Mouse (Mus musculus) MEL (cell line): Measurements from ENCODE around the gene Ankmy1. TPM values are rescaled to one million over a fixed set of nuclear protein-coding genes. Genes with fewer than 3 reads are reported as not detected.

Experiments used
- DNase-seq: peaks from one replicate; pipeline ENCODE4 v3.0.0; 2011; ENCODE audit warnings: low read depth, low spot score
- H3K27ac ChIP-seq: 2 replicates; pipeline ENCODE4 v1.5.1; 2012; ENCODE audit warnings: low read depth, mild to moderate bottlenecking, control low read depth, low read length, moderate library complexity; ENCODE audit not compliant: control insufficient read depth
- H3K27me3 ChIP-seq, 2 experiments: fragments of 150-350 bp in 1 of 2; sonication (generic) in 1 of 2; 2 replicates each; pipeline ENCODE4 v1.6.1; 2012; ENCODE audit warnings: low read length in 2 of 2, mild to moderate bottlenecking in 2 of 2, improper control_type of control experiment in 1 of 2, moderate library complexity in 1 of 2; ENCODE audit not compliant: insufficient read depth in 2 of 2, control insufficient read depth in 1 of 2
- H3K36me3 ChIP-seq, 2 experiments: 2 replicates each; pipeline ENCODE4 v1.6.1; 2012 to 2014; ENCODE audit warnings: low read length in 2 of 2, improper control_type of control experiment in 1 of 2, inconsistent platforms in 1 of 2, mild to moderate bottlenecking in 1 of 2; ENCODE audit not compliant: insufficient read depth in 2 of 2, control insufficient read depth in 1 of 2
- H3K4me1 ChIP-seq, 2 experiments: fragments of 150-350 bp in 1 of 2; sonication (generic) in 1 of 2; 2 replicates each; pipeline ENCODE4 v1.6.1; 2012; ENCODE audit warnings: low read length in 2 of 2, improper control_type of control experiment in 1 of 2, mild to moderate bottlenecking in 1 of 2; ENCODE audit not compliant: insufficient read depth in 2 of 2, control insufficient read depth in 1 of 2
- H3K4me3 ChIP-seq, 2 experiments: fragments of 150-350 bp in 1 of 2; sonication (generic) in 1 of 2; 2 replicates each; pipeline ENCODE4 v1.5.1; 2012; ENCODE audit warnings: low read depth in 2 of 2, low read length in 2 of 2, mild to moderate bottlenecking in 2 of 2, moderate library complexity in 2 of 2, control low read depth in 1 of 2, improper control_type of control experiment in 1 of 2; ENCODE audit not compliant: control insufficient read depth in 1 of 2, insufficient read depth in 1 of 2
- H3K79me2 ChIP-seq: 2 replicates; pipeline ENCODE4 v1.6.1; 2012; ENCODE audit warnings: mild to moderate bottlenecking, low read length, moderate library complexity; ENCODE audit not compliant: control insufficient read depth, poor library complexity, insufficient read depth
- H3K9ac ChIP-seq: 2 replicates; pipeline ENCODE4 v1.6.1; 2012; ENCODE audit warnings: low read depth, mild to moderate bottlenecking, control low read depth, low read length, moderate library complexity; ENCODE audit not compliant: control insufficient read depth, poor library complexity, severe bottlenecking
- H3K9me3 ChIP-seq: fragments of 150-350 bp; sonication (generic); replicated peaks from 2 replicates; pipeline ENCODE4 v1.6.1; 2012; ENCODE audit warnings: mild to moderate bottlenecking, low read length, improper control_type of control experiment, moderate library complexity; ENCODE audit not compliant: insufficient read depth
- BHLHE40 ChIP-seq: IDR thresholded peaks from 2 replicates; pipeline ENCODE4 v1.6.1; 2012; ENCODE audit warnings: low read depth, mild to moderate bottlenecking, inconsistent platforms, low read length, improper control_type of control experiment, borderline replicate concordance
- CHD1 ChIP-seq: IDR thresholded peaks from 2 replicates; pipeline ENCODE4 v1.6.1; 2012; ENCODE audit warnings: low read depth, mild to moderate bottlenecking, inconsistent platforms, low read length, improper control_type of control experiment
- CHD2 ChIP-seq: IDR thresholded peaks from 2 replicates; pipeline ENCODE4 v1.6.1; 2011; ENCODE audit warnings: low read length, improper control_type of control experiment
- EP300 ChIP-seq, 2 experiments: IDR thresholded peaks; 2 replicates each; pipeline ENCODE4 v1.6.1; 2011; ENCODE audit warnings: improper control_type of control experiment in 2 of 2, low read length in 2 of 2, low read depth in 1 of 2, mild to moderate bottlenecking in 1 of 2
- ETS1 ChIP-seq: IDR thresholded peaks from 2 replicates; pipeline ENCODE4 v1.6.1; 2012; ENCODE audit warnings: low read depth, mild to moderate bottlenecking, inconsistent platforms, low read length, improper control_type of control experiment, moderate library complexity
- GATA1 ChIP-seq: IDR thresholded peaks from 2 replicates; pipeline ENCODE4 v1.6.1; 2011; ENCODE audit warnings: low read depth, low read length, improper control_type of control experiment
- HCFC1 ChIP-seq: IDR thresholded peaks from 2 replicates; pipeline ENCODE4 v1.6.1; 2012; ENCODE audit warnings: low read depth, mild to moderate bottlenecking, inconsistent platforms, low read length, improper control_type of control experiment, moderate library complexity
- JUND ChIP-seq: IDR thresholded peaks from 2 replicates; pipeline ENCODE4 v1.6.1; 2011; ENCODE audit warnings: low read depth, mild to moderate bottlenecking, improper control_type of control experiment, low read length
- MAFK ChIP-seq: IDR thresholded peaks from 2 replicates; pipeline ENCODE4 v1.6.1; 2011; ENCODE audit warnings: low read depth, mild to moderate bottlenecking, low read length, improper control_type of control experiment, borderline replicate concordance
- MAX ChIP-seq: IDR thresholded peaks from 2 replicates; pipeline ENCODE4 v1.6.1; 2011; ENCODE audit warnings: low read length, improper control_type of control experiment
- MEF2A ChIP-seq: IDR thresholded peaks from 2 replicates; pipeline ENCODE4 v1.6.1; 2014; ENCODE audit warnings: low read depth, mild to moderate bottlenecking, inconsistent platforms, low read length, improper control_type of control experiment; ENCODE audit not compliant: poor library complexity, insufficient replicate concordance, severe bottlenecking; ENCODE audit errors: extremely low read depth
- MYB ChIP-seq: IDR thresholded peaks from 2 replicates; pipeline ENCODE4 v1.6.1; 2011; ENCODE audit warnings: mild to moderate bottlenecking, low read depth, low read length, improper control_type of control experiment
- NELFE ChIP-seq: IDR thresholded peaks from 2 replicates; pipeline ENCODE4 v1.6.1; 2011; ENCODE audit warnings: low read depth, low read length, improper control_type of control experiment
- POLR2AphosphoS2 ChIP-seq: IDR thresholded peaks from 2 replicates; pipeline ENCODE4 v1.6.1; 2011; ENCODE audit warnings: low read length, improper control_type of control experiment
- POLR2AphosphoS5 ChIP-seq: IDR thresholded peaks from 2 replicates; pipeline ENCODE4 v1.6.1; 2012; ENCODE audit warnings: low read depth, borderline replicate concordance, mild to moderate bottlenecking, inconsistent platforms, low read length, moderate library complexity, mixed read lengths
- SIN3A ChIP-seq: IDR thresholded peaks from 2 replicates; pipeline ENCODE4 v1.6.1; 2012; ENCODE audit warnings: low read length, improper control_type of control experiment, inconsistent platforms
- SMC3 ChIP-seq: IDR thresholded peaks from 2 replicates; pipeline ENCODE4 v1.6.1; 2011; ENCODE audit warnings: low read depth, low read length, improper control_type of control experiment
- TBP ChIP-seq: IDR thresholded peaks from 2 replicates; pipeline ENCODE4 v1.8.0; 2011; ENCODE audit warnings: low read depth, low read length, improper control_type of control experiment
- ZKSCAN1 ChIP-seq: IDR thresholded peaks from 2 replicates; pipeline ENCODE4 v1.6.1; 2012; ENCODE audit warnings: low read depth, mild to moderate bottlenecking, inconsistent platforms, low read length, improper control_type of control experiment, moderate library complexity
- ZMIZ1 ChIP-seq: IDR thresholded peaks from 2 replicates; pipeline ENCODE4 v1.6.1; 2012; ENCODE audit warnings: low read depth, mild to moderate bottlenecking, inconsistent platforms, low read length, improper control_type of control experiment, moderate library complexity
- ZNF384 ChIP-seq: IDR thresholded peaks from 2 replicates; pipeline ENCODE4 v1.6.1; 2012; ENCODE audit warnings: low read depth, mild to moderate bottlenecking, inconsistent platforms, low read length, improper control_type of control experiment
- polyA plus RNA-seq, 2 experiments: library from polyadenylated mRNA; stranded (reverse) in 1 of 2; unstranded in 1 of 2; fragments of >175 nt in 1 of 2; fragments of >200 nt in 1 of 2; gene quantifications; 2 replicates each; pipeline versions ENCODE4 v1.2.1 to v1.2.4; 2012; ENCODE audit warnings: low replicate concordance in 2 of 2, low read depth in 1 of 2; ENCODE audit not compliant: insufficient read length in 2 of 2, insufficient read depth in 1 of 2, missing spikeins in 1 of 2
- total RNA-seq: library from RNA; depleted of rRNA; stranded (reverse); fragments of 300-350 nt; gene quantifications from 2 replicates; pipeline ENCODE4 v1.2.3, GENCODE M21; 2012

Gene Ankmy1
- total and polyA plus RNA-seq, 3 experiments = 0.08 TPM; not detected in 2

DNA sequence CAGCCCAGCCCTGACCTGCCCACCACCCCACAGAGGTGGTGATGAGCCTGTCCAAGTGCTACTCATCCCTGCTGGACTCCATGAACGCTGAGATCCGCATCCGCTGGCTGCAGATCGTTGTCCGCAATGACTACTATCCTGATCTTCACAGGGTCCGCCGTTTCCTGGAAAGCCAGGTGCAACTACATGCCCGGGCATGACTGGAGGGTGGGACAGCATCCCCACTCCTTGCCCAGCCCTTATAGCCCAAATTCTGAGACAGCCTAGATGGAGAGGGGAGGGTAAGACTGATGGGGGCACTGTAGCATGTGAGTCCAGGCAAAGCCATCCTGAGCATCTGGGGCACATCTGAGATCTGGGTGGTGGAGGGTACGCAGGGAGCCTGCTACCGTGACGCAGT lies 16.4 kb upstream of the Ankmy1 start:
- Histone ChIP-seq H3K9me3 (no peaks in the 10 kb centered on the region), H3K4me1 (peaks cover 0 to 6% of the 10 kb centered on the region in 2 experiments; a peak in 1 of 4 replicates), H3K36me3 (no peaks in the 10 kb centered on the region; a peak in 1 of 4 replicates), H3K4me3 (no peak overlapping the region), H3K27me3 (no peaks in the 10 kb centered on the region), H3K9ac (no peak overlapping the region), H3K27ac (no peak overlapping the region), H3K79me2 (no peaks in the 10 kb centered on the region)
- no peak for DNase-seq
- no peak for TF ChIP-seq MYB
- TF ChIP-seq HCFC1 = no peak
- TF ChIP-seq MEF2A = no peak
- TF ChIP-seq JUND = no peak

GRCm38 (mm10) chr1:92916725-92917124 lies 14.0 kb upstream of the Ankmy1 start:
- Histone ChIP-seq H3K79me2 (peaks cover 4% of the 10 kb centered on the region; the same call in 1 of the 2 replicates), H3K27me3 (no peaks in the 10 kb centered on the region), H3K9ac (no peak overlapping the region), H3K9me3 (no peaks in the 10 kb centered on the region), H3K36me3 (no peaks in the 10 kb centered on the region; a peak in 1 of 4 replicates), H3K4me1 (peaks cover 2 to 13% of the 10 kb centered on the region in 2 experiments; a peak in 3 of 4 replicates), H3K27ac (no peak overlapping the region), H3K4me3 (no peak overlapping the region)
- no peak for TF ChIP-seq BHLHE40
- TF ChIP-seq EP300 (IDR thresholded peaks at IDR 0.05; ENCODE audit: low read depth in 1 of 2, low read length in 2 of 2) = no peak
- no peak for DNase-seq

DNA sequence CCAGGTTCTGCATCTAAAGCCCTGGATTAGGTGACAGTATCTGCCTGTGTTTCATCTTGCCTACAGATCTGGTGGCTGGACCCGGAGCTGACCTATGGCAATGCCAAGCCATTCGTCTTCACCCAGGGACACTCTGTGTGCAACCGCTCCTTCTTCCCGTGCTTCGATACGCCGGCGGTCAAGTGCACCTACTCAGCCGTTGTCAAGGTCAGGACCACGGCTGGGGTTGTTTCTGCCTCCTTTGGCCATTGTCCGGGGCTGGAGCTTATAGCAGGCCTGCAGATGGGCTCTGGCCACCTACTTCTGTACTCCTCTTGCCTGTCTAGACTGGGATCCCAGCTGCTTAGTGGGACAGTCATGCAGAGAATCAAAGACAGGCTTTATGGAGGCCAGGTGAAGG lies 12.3 kb upstream of the Ankmy1 start:
- Histone ChIP-seq H3K27me3 (no peaks in the 10 kb centered on the region), H3K27ac (no peak overlapping the region), H3K79me2 (peaks cover 21% of the 10 kb centered on the region), H3K4me1 (peaks cover 2 to 15% of the 10 kb centered on the region in 2 experiments; a peak in 2 of 4 replicates), H3K9me3 (no peaks in the 10 kb centered on the region), H3K4me3 (no peak overlapping the region), H3K36me3 (no peaks in the 10 kb centered on the region; a peak in 1 of 4 replicates), H3K9ac (no peak overlapping the region)
- TF ChIP-seq ZKSCAN1 (no peak), ZMIZ1 (no peak), SIN3A (no peak), POLR2AphosphoS5 (no peak), ETS1 (no peak), NELFE (no peak), POLR2AphosphoS2 (no peak), ZNF384 (no peak), SMC3 (no peak), TBP (no peak), GATA1 (no peak), CHD2 (no peak), HCFC1 (no peak), MEF2A (no peak), MAX (no peak), BHLHE40 (no peak), MAFK (no peak), CHD1 (no peak), MYB (no peak)
- no peak for DNase-seq
